Mouse (Mus musculus): ENCODE results near the gene Tmem39a. TPM values are rescaled to one million over a fixed set of nuclear protein-coding genes. Genes with fewer than 3 reads are reported as not detected.
A peak's percentile ranks its signal among the peaks of the same experiment; 100 is the strongest.

Tmem39a gene
- polyA plus RNA-seq, 1 experiment from 2014 or later, result 33.2 TPM

DNA sequence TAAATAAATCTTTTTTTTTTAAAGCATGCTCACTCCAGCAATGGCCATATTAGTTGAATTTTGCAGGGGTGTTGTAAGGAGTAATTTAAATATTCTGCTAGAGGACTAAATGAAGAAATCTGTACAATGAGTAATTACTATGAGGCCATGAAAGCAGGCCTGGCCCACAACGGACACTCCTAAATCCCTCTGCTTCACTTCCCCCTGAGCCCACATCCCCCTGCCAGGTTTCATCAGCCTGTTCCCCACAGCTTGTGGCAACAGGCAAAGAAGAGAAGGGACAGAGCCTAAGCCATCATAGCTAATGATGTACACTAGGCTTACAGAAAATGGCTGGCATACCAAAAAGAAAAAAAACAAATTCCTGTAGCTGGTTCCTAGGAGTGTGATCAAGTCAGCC is 10.5 kb upstream of the Tmem39a start:
- Histone ChIP-seq H3K27me3 (ENCODE audit: control insufficient read depth, insufficient read depth, low read length) (no peaks in the 10 kb centered on the region; the same call in 1 of the 2 replicates), H3K4me1 (replicated peaks; ENCODE audit: control insufficient read depth, insufficient read depth, low read length) (peaks cover 14% of the 10 kb centered on the region), H3K4me2 (replicated peaks) (peak overlapping the region; percentile 61), H3K4me3 (replicated peaks; ENCODE audit: low read length) (no peak overlapping the region), H3K9me3 (ENCODE audit: control insufficient read depth, low read length) (no peaks in the 10 kb centered on the region), H3K9ac (no peak overlapping the region), H3K27ac (no peak overlapping the region), H3K36me3 (replicated peaks; ENCODE audit: control insufficient read depth, insufficient read depth) (peaks cover 33% of the 10 kb centered on the region)
- DNase-seq (ENCODE audit: low spot score), result no peak
- 85% methylated on average over 1 of the region's 1 CpGs for WGBS
- ATAC-seq (ENCODE audit: low FRiP score), result no peak

GRCm38 (mm10) chr16:38549479-38550396 is 8.8 kb upstream of the Tmem39a start, which contains the start of gene Poglut1:
Gene Poglut1 (minus strand): TSS chr16:38550258.
- H3K4me2 ChIP-seq (replicated peaks), result peak within 1 kb of the TSS; percentile 61
- no peaks in the 10 kb centered on the region for H3K9me3 ChIP-seq (ENCODE audit: control insufficient read depth, low read length)
- 3% methylated on average over 50 of the region's 54 CpGs for WGBS
- H3K27me3 ChIP-seq (ENCODE audit: control insufficient read depth, insufficient read depth, low read length), result peaks cover 8% of the 10 kb centered on the region; the same call in 1 of the 2 replicates
- peaks cover 14% of the 10 kb centered on the region for H3K4me1 ChIP-seq (replicated peaks; ENCODE audit: control insufficient read depth, insufficient read depth, low read length)
- ATAC-seq (ENCODE audit: low FRiP score) (peak; percentile 95), DNase-seq (ENCODE audit: low spot score) (peak; percentile 81)
- H3K27ac ChIP-seq, result peak within 1 kb of the TSS; percentile 66
- peak within 1 kb of the TSS; percentile 83 for H3K9ac ChIP-seq
- peaks cover 16% of the 10 kb centered on the region for H3K36me3 ChIP-seq (replicated peaks; ENCODE audit: control insufficient read depth, insufficient read depth)
- peak within 1 kb of the TSS; percentile 64 for H3K4me3 ChIP-seq (replicated peaks; ENCODE audit: low read length)

- DNase-seq (ENCODE audit: low spot score), result no peak
- ATAC-seq (ENCODE audit: low FRiP score), result no peak
- Histone ChIP-seq H3K36me3 (replicated peaks; ENCODE audit: control insufficient read depth, insufficient read depth) (no peaks in the 10 kb centered on the region), H3K4me3 (replicated peaks; ENCODE audit: low read length) (no peak overlapping the region), H3K9me3 (ENCODE audit: control insufficient read depth, low read length) (no peaks in the 10 kb centered on the region), H3K27me3 (ENCODE audit: control insufficient read depth, insufficient read depth, low read length) (peaks cover 25% of the 10 kb centered on the region), H3K4me1 (replicated peaks; ENCODE audit: control insufficient read depth, insufficient read depth, low read length) (no peaks in the 10 kb centered on the region), H3K9ac (no peak overlapping the region), H3K4me2 (replicated peaks) (no peak overlapping the region), H3K27ac (no peak overlapping the region)
- 88% methylated on average over 3 of the region's 3 CpGs for WGBS
Observed at GRCm38 (mm10) chr16:38555988-38556387, 2.5 kb upstream of the Tmem39a start.

DNA sequence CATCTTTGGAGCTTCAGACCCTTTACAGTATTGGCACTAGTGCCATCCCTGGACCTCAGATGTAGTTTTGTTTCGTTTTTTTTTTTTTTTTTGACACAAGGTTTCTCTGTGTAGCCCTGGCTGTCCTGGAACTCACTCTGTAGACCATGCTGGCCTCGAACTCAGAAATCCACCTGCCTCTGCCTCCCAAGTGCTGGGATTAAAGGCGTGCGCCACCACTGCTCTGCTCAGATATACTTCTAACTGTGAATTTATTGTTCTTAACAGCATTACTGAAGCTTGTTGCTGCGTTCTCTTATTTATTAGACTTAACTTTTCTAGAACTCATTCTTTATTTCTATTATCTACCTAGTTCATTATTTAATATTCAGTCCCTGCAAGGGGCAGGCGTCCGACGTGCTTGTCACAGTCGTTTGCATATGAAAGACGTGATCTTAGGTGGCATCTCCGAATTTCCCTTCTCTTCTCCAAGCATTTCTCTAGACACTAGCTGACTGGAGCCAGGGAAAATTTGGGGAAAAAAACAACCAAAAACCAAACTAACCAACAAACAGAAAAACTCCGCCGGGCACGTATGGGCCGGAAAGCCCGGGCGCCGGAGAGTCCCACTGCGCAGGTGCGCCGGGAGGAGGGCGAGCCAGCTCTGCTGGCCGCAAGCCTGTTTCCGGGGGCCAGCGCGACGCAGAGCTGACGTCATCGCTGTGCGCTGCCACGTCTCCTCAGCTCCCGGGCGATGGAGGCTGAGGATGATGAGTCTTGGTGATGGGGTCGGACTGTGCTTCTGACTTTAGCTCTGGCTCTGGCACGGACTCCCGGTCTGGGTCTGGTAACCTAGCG is 3.9 kb downstream of the Tmem39a start:
- WGBS, result 7% methylated on average over 37 of the region's 37 CpGs
- H3K4me2 ChIP-seq (replicated peaks), result peak overlapping the region; percentile 58
- ATAC-seq (ENCODE audit: low FRiP score), result peak; percentile 99
- H3K27me3 ChIP-seq (ENCODE audit: control insufficient read depth, insufficient read depth, low read length), result peaks cover 7% of the 10 kb centered on the region; the same call in 1 of the 2 replicates
- peaks cover 4% of the 10 kb centered on the region; the same call in 1 of the 2 replicates for H3K36me3 ChIP-seq (replicated peaks; ENCODE audit: control insufficient read depth, insufficient read depth)
- peak overlapping the region; percentile 84 for H3K9ac ChIP-seq
- no peaks in the 10 kb centered on the region for H3K9me3 ChIP-seq (ENCODE audit: control insufficient read depth, low read length)
- H3K4me1 ChIP-seq (replicated peaks; ENCODE audit: control insufficient read depth, insufficient read depth, low read length), result peaks cover 10% of the 10 kb centered on the region
- DNase-seq (ENCODE audit: low spot score), result peak; percentile 99
- H3K27ac ChIP-seq, result peak overlapping the region; percentile 81
- peak overlapping the region; percentile 76 for H3K4me3 ChIP-seq (replicated peaks; ENCODE audit: low read length)

DNA sequence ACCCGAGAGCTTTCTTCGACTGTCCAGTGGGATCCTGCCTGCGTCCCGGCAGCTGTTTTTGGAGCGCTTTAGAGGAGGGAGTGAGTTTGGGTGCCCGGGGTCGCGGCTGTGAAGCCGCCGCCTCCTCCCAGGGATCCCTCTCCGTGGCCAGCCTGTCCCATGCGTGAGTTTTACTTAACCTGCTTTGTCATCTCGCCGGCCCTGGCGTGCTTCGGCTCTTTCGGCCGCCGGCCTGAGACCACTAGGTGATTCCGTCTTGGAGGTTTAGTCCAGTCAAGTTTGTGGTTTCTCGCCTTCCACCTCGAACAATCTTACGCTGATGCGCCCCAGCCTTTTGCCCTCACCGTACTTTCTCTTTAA is 4.5 kb downstream of the Tmem39a start:
- H3K4me3 ChIP-seq (replicated peaks; ENCODE audit: low read length), result peak overlapping the region; percentile 76
- peak overlapping the region; percentile 84 for H3K9ac ChIP-seq
- DNase-seq (ENCODE audit: low spot score), result no peak
- WGBS, result 0% methylated on average over 25 of the region's 25 CpGs
- H3K4me1 ChIP-seq (replicated peaks; ENCODE audit: control insufficient read depth, insufficient read depth, low read length), result peaks cover 10% of the 10 kb centered on the region
- H3K4me2 ChIP-seq (replicated peaks), result peak overlapping the region; percentile 58
- no peaks in the 10 kb centered on the region for H3K9me3 ChIP-seq (ENCODE audit: control insufficient read depth, low read length)
- peaks cover 8% of the 10 kb centered on the region for H3K36me3 ChIP-seq (replicated peaks; ENCODE audit: control insufficient read depth, insufficient read depth)
- peaks cover 7% of the 10 kb centered on the region; the same call in 1 of the 2 replicates for H3K27me3 ChIP-seq (ENCODE audit: control insufficient read depth, insufficient read depth, low read length)
- peak overlapping the region; percentile 81 for H3K27ac ChIP-seq
- ATAC-seq (ENCODE audit: low FRiP score), result peak; percentile 79; the same call in 1 of the 2 replicates

DNA sequence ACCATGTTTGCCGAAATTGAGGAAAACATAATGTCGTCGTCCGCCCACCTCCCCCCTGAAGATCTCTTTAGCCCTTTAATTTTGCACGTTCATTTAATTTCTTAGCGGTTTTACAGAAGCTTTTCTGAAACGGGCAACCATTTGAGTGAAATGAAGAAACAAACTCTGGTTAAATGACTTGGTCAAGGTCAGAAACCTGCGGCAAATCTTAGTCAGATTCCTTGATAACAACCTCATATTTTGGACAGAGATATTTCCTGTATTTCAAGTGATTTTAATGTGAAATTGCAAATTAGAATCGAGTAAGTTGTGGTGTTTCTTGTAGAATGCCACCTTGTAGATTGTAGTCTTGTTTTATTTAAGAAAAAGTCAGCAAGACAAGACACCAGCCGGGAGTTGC is 5.0 kb downstream of the Tmem39a start:
- H3K27me3 ChIP-seq (ENCODE audit: control insufficient read depth, insufficient read depth, low read length), result peaks cover 7% of the 10 kb centered on the region; the same call in 1 of the 2 replicates
- peaks cover 14% of the 10 kb centered on the region for H3K36me3 ChIP-seq (replicated peaks; ENCODE audit: control insufficient read depth, insufficient read depth)
- H3K27ac ChIP-seq, result no peak overlapping the region
- DNase-seq (ENCODE audit: low spot score) (no peak), ATAC-seq (ENCODE audit: low FRiP score) (no peak)
- peaks cover 10% of the 10 kb centered on the region for H3K4me1 ChIP-seq (replicated peaks; ENCODE audit: control insufficient read depth, insufficient read depth, low read length)
- H3K4me2 ChIP-seq (replicated peaks), result peak overlapping the region; percentile 58
- peak overlapping the region; percentile 76 for H3K4me3 ChIP-seq (replicated peaks; ENCODE audit: low read length)
- WGBS, result 41% methylated on average over 10 of the region's 10 CpGs
- peak overlapping the region; percentile 84 for H3K9ac ChIP-seq
- H3K9me3 ChIP-seq (ENCODE audit: control insufficient read depth, low read length), result no peaks in the 10 kb centered on the region

GRCm38 (mm10) chr16:38568192-38568591 is 9.7 kb downstream of the Tmem39a start:
- H3K9ac ChIP-seq, result no peak overlapping the region
- H3K4me1 ChIP-seq (replicated peaks; ENCODE audit: control insufficient read depth, insufficient read depth, low read length), result peaks cover 10% of the 10 kb centered on the region
- no peak for DNase-seq (ENCODE audit: low spot score)
- ATAC-seq (ENCODE audit: low FRiP score), result no peak
- no peak overlapping the region for H3K27ac ChIP-seq
- no peaks in the 10 kb centered on the region for H3K9me3 ChIP-seq (ENCODE audit: control insufficient read depth, low read length)
- H3K4me3 ChIP-seq (replicated peaks; ENCODE audit: low read length), result no peak overlapping the region
- H3K4me2 ChIP-seq (replicated peaks), result no peak overlapping the region
- H3K36me3 ChIP-seq (replicated peaks; ENCODE audit: control insufficient read depth, insufficient read depth), result peaks cover 58% of the 10 kb centered on the region
- 97% methylated on average over 5 of the region's 5 CpGs for WGBS
- no peaks in the 10 kb centered on the region for H3K27me3 ChIP-seq (ENCODE audit: control insufficient read depth, insufficient read depth, low read length)

DNA sequence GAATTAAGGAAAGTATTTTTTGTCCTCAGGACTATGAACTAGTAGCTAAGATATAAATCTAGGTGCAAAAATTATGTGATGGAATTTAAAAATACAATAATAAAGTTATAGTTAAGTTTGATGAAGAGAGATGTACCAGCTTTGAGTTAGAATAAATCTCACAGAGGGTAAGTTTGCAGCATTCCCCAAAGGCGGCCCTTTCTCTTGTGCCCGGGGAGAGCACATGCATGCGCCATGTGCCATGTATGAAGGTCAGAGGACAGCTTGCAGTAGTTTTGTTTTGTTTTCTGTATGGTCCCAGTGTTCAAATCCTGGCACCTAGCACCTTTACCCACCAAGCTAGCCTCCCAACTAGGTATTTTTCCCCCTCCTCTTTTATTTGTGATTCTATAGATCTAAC is 13.0 kb downstream of the Tmem39a start:
- DNase-seq (ENCODE audit: low spot score) (no peak), ATAC-seq (ENCODE audit: low FRiP score) (no peak)
- Histone ChIP-seq H3K9me3 (ENCODE audit: control insufficient read depth, low read length) (no peaks in the 10 kb centered on the region), H3K9ac (no peak overlapping the region), H3K4me3 (replicated peaks; ENCODE audit: low read length) (no peak overlapping the region), H3K27ac (no peak overlapping the region), H3K27me3 (ENCODE audit: control insufficient read depth, insufficient read depth, low read length) (no peaks in the 10 kb centered on the region), H3K4me2 (replicated peaks) (no peak overlapping the region), H3K36me3 (replicated peaks; ENCODE audit: control insufficient read depth, insufficient read depth) (peaks cover 81% of the 10 kb centered on the region), H3K4me1 (replicated peaks; ENCODE audit: control insufficient read depth, insufficient read depth, low read length) (no peaks in the 10 kb centered on the region)
- 97% methylated on average over 3 of the region's 3 CpGs for WGBS

GRCm38 (mm10) chr16:38584761-38585160 is 26.3 kb downstream of the Tmem39a start:
- Histone ChIP-seq H3K4me1 (replicated peaks; ENCODE audit: control insufficient read depth, insufficient read depth, low read length) (no peaks in the 10 kb centered on the region), H3K4me3 (replicated peaks; ENCODE audit: low read length) (no peak overlapping the region), H3K9me3 (ENCODE audit: control insufficient read depth, low read length) (no peaks in the 10 kb centered on the region), H3K9ac (no peak overlapping the region), H3K27me3 (ENCODE audit: control insufficient read depth, insufficient read depth, low read length) (no peaks in the 10 kb centered on the region), H3K27ac (no peak overlapping the region), H3K4me2 (replicated peaks) (no peak overlapping the region), H3K36me3 (replicated peaks; ENCODE audit: control insufficient read depth, insufficient read depth) (peaks cover 75% of the 10 kb centered on the region)
- ATAC-seq (ENCODE audit: low FRiP score), result no peak
- WGBS, result 93% methylated on average over 7 of the region's 7 CpGs
- DNase-seq (ENCODE audit: low spot score), result no peak

Data from hindbrain, embryonic 14.5 days (tissue).